22 mouse cellular contexts compared by ENCODE assay signal in genomic region chr15:81529002-81529401, GRCm38 (mm10). TPM values are rescaled to one million over a fixed set of nuclear protein-coding genes. Genes with fewer than 3 reads are reported as not detected.
DNase-seq lines count a peak whose midpoint lies in the region; ATAC-seq lines count a peak whose summit lies in the region.
"Had no signal": no experiment of that assay in that cellular context is flagged by ENCODE, and none has a peak within 500 bp of the region (broad histone marks: within the 10 kb centered on the region; RNA-seq: fewer than 3 reads in every experiment).

No protein-coding gene starts in this region.

- H3K4me1 ChIP-seq in liver, embryonic 15.5 days (replicated peaks) = peaks cover 54% of the 10 kb centered on the region
- H3K4me1 ChIP-seq: embryonic facial prominence, embryonic 15.5 days; forebrain, embryonic 12.5 days had no signal

- peak; percentile 50 for ATAC-seq in erythroid progenitor cell, adult 5-6 weeks (replicated peaks; ENCODE audit: low FRiP score, poor library complexity, severe bottlenecking)
- no peak for ATAC-seq in liver, embryonic 15.5 days (ENCODE audit: insufficient read depth)
- ATAC-seq: activated CD4-positive, CD25-positive, alpha-beta regulatory T cell, adult 4 months; forebrain, embryonic 16.5 days; Patski had no signal

- H3K27ac ChIP-seq in liver, embryonic 15.5 days (replicated peaks) = peak overlapping the region; percentile 83
- H3K27ac ChIP-seq: embryonic facial prominence, embryonic 15.5 days; forebrain, embryonic 12.5 days; hindbrain, embryonic 15.5 days had no signal

- no peaks in the 10 kb centered on the region for H3K36me3 ChIP-seq in liver, embryonic 15.5 days (replicated peaks)
- H3K36me3 ChIP-seq: embryonic facial prominence, embryonic 15.5 days; forebrain, embryonic 12.5 days; G1E; heart, embryonic 12.5 days; hindbrain, embryonic 15.5 days had no signal

- H3K27me3 ChIP-seq in liver, embryonic 15.5 days = peaks cover 4% of the 10 kb centered on the region; the same call in 1 of the 2 replicates
- H3K27me3 ChIP-seq: embryonic facial prominence, embryonic 15.5 days; heart, embryonic 12.5 days; hindbrain, embryonic 15.5 days; Patski had no signal

- DNase-seq in NIH3T3 (ENCODE audit: low read depth) = peak; percentile 33
- no peak for DNase-seq in thymus, postnatal 4 days
- DNase-seq in gastrocnemius, postnatal 14 days = no peak
- DNase-seq in lung, postnatal 4 days = no peak
- DNase-seq: adrenal gland, adult 2 months; adrenal gland, postnatal 25 days; cerebellum, adult 11 months; cerebellum, adult 8-10 months; cerebellum, postnatal 14 days; embryo, embryonic 11 days; gastrocnemius, postnatal 25 days; heart, postnatal 36 days had no signal

- no peaks in the 10 kb centered on the region for H3K9me3 ChIP-seq in liver, embryonic 15.5 days (replicated peaks)
- H3K9me3 ChIP-seq: embryonic facial prominence, embryonic 15.5 days; forebrain, embryonic 12.5 days; G1E; heart, embryonic 12.5 days; hindbrain, embryonic 15.5 days had no signal

- 66% methylated on average over 4 of the region's 4 CpGs for WGBS in liver, embryonic 15.5 days (ENCODE audit: insufficient replicate concordance)

- intact Hi-C loops in gastrocnemius, postnatal 14 days (cut with DNase I; ENCODE audit: low total_unique reads) = no loop called here

- H3K4me3 ChIP-seq in liver, embryonic 15.5 days (replicated peaks) = no peak overlapping the region
- H3K4me3 ChIP-seq: embryonic facial prominence, embryonic 15.5 days; forebrain, embryonic 12.5 days; heart, embryonic 12.5 days; hindbrain, embryonic 15.5 days had no signal

- H3K4me2 ChIP-seq in liver, embryonic 15.5 days = no peak overlapping the region
- H3K4me2 ChIP-seq: embryonic facial prominence, embryonic 15.5 days; forebrain, embryonic 12.5 days; heart, embryonic 12.5 days; hindbrain, embryonic 15.5 days had no signal

- H3K9ac ChIP-seq in liver, embryonic 15.5 days = no peak overlapping the region
- H3K9ac ChIP-seq: embryonic facial prominence, embryonic 15.5 days; forebrain, embryonic 12.5 days; heart, embryonic 12.5 days; hindbrain, embryonic 15.5 days had no signal

RNA-seq across cellular contexts. Expression of gene Ep300, which starts 56.1 kb away (rescaled TPM):
- 135 and 137 TPM in 2 replicates for total RNA-seq in erythroid progenitor cell, adult 5-6 weeks (2015; ENCODE audit: low replicate concordance)
- total RNA-seq in erythroid progenitor cell, adult 5-6 weeks (2017; ENCODE audit: low replicate concordance) = 81.7 and 111 TPM in 2 replicates
- polyA plus RNA-seq in liver, embryonic 15.5 days (2015; fragmentation: Nextera tagmentation; extraction: Ambion mirVana) = 6.1 and 7.9 TPM in 2 replicates
- 10 to 100 TPM; 28.7 to 30.8 TPM for total RNA-seq in gastrocnemius, postnatal 14 days (2021)
